Mouse (Mus musculus): ENCODE data around the gene Sept7. TPM values are rescaled to one million over a fixed set of nuclear protein-coding genes. Genes with fewer than 3 reads are reported as not detected.

The Sept7 gene
- total and polyA plus RNA-seq, 2 experiments from 2014 or later: 137 to 249 TPM

DNA sequence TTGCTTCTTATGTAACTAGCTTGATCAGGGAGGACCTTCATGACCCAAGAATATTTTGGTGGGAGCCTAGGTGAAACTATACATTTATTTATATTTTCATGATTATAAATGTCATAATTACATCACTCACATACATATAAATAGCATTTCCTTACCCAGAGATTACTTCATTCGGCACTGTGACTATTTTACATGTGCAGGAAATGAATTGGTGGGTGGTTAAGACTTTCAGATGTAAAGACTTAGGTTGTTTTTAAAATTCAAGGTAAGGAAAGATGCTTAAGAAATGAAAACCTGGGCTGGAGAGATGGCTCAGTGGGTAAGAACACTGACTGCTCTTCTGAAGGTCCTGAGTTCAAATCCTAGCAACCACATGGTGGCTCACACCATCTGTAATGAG, 9.8 kb downstream of the Sept7 start:
- no peaks in the 10 kb centered on the region for H3K4me1 ChIP-seq (ENCODE audit: insufficient read depth, low read length)
- TF ChIP-seq CTCF (IDR thresholded peaks at IDR 0.05): no peak
- no peaks in the 10 kb centered on the region for H3K36me3 ChIP-seq (ENCODE audit: insufficient read depth, low read length)
- no peak for DNase-seq (ENCODE audit: low spot score)
- WGBS: 87% methylated on average over 1 of the region's 1 CpGs
- no peak overlapping the region for H3K27ac ChIP-seq (ENCODE audit: low read depth, low read length)
- no peaks in the 10 kb centered on the region for H3K9me3 ChIP-seq (ENCODE audit: low read length)
- H3K27me3 ChIP-seq (ENCODE audit: insufficient read depth, low read length): no peaks in the 10 kb centered on the region
- no peak overlapping the region for H3K9ac ChIP-seq (replicated peaks; ENCODE audit: low read length, poor library complexity, severe bottlenecking)
- H3K4me2 ChIP-seq (ENCODE audit: low read depth, low read length, poor library complexity, severe bottlenecking): no peak overlapping the region
- ATAC-seq (ENCODE audit: low FRiP score): no peak
- no peak overlapping the region for H3K4me3 ChIP-seq (ENCODE audit: low read depth, low read length)

DNA sequence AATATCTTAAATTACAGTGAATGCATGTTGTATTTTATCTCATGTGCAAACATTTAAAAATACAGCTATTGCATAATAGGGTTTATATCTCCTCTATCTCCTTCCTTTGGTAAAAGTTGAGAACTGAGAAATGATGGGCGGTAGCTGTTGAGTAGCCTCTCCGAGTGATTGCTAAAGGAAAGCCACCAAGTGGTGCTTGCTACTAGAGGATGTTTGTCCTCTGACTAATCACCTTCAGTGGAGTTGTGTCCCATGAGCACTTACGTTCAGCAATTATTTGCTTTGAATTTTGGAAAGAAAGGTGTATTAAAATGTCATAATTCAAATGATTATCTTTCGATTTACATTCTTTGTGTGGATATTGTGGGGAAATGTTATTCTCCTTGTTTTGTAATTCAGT, 13.6 kb downstream of the Sept7 start:
- no peak overlapping the region for H3K4me3 ChIP-seq (ENCODE audit: low read depth, low read length)
- no peak for TF ChIP-seq CTCF (IDR thresholded peaks at IDR 0.05)
- no peak for ATAC-seq (ENCODE audit: low FRiP score)
- 96% methylated on average over 4 of the region's 4 CpGs for WGBS
- no peak for DNase-seq (ENCODE audit: low spot score)
- H3K27me3 ChIP-seq (ENCODE audit: insufficient read depth, low read length): no peaks in the 10 kb centered on the region
- H3K4me1 ChIP-seq (ENCODE audit: insufficient read depth, low read length): no peaks in the 10 kb centered on the region
- no peak overlapping the region for H3K9ac ChIP-seq (replicated peaks; ENCODE audit: low read length, poor library complexity, severe bottlenecking)
- peaks cover 3% of the 10 kb centered on the region; the same call in 1 of the 2 replicates for H3K36me3 ChIP-seq (ENCODE audit: insufficient read depth, low read length)
- H3K4me2 ChIP-seq (ENCODE audit: low read depth, low read length, poor library complexity, severe bottlenecking): no peak overlapping the region
- H3K9me3 ChIP-seq (ENCODE audit: low read length): no peaks in the 10 kb centered on the region
- no peak overlapping the region for H3K27ac ChIP-seq (ENCODE audit: low read depth, low read length)

DNA sequence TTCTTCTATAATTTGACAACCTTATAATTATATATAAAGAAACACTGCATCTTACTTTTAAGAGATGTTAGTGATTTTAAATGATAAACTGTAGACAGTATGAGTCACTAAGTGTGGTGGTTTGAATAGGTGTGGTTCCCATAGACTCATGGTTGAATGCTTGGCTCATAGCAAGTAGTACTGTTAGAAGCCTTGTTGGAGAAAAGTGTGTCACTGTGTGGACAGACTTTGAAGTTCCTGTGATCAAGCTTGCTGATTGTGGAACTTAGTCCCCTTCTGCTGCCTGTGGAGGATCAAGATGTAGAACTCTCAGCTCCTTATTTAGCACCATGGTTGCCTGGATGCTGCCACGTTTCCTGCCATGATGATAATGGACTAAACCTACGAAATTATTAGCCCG, 14.9 kb downstream of the Sept7 start:
- 93% methylated on average over 3 of the region's 3 CpGs for WGBS
- H3K4me2 ChIP-seq (ENCODE audit: low read depth, low read length, poor library complexity, severe bottlenecking): no peak overlapping the region
- H3K9me3 ChIP-seq (ENCODE audit: low read length): no peaks in the 10 kb centered on the region
- no peaks in the 10 kb centered on the region for H3K27me3 ChIP-seq (ENCODE audit: insufficient read depth, low read length)
- ATAC-seq (ENCODE audit: low FRiP score) (no peak), DNase-seq (ENCODE audit: low spot score) (no peak)
- no peak overlapping the region for H3K4me3 ChIP-seq (ENCODE audit: low read depth, low read length)
- no peak overlapping the region for H3K27ac ChIP-seq (ENCODE audit: low read depth, low read length)
- no peak overlapping the region for H3K9ac ChIP-seq (replicated peaks; ENCODE audit: low read length, poor library complexity, severe bottlenecking)
- TF ChIP-seq CTCF (IDR thresholded peaks at IDR 0.05): no peak
- peaks cover 3% of the 10 kb centered on the region; the same call in 1 of the 2 replicates for H3K36me3 ChIP-seq (ENCODE audit: insufficient read depth, low read length)
- no peaks in the 10 kb centered on the region for H3K4me1 ChIP-seq (ENCODE audit: insufficient read depth, low read length)

DNA sequence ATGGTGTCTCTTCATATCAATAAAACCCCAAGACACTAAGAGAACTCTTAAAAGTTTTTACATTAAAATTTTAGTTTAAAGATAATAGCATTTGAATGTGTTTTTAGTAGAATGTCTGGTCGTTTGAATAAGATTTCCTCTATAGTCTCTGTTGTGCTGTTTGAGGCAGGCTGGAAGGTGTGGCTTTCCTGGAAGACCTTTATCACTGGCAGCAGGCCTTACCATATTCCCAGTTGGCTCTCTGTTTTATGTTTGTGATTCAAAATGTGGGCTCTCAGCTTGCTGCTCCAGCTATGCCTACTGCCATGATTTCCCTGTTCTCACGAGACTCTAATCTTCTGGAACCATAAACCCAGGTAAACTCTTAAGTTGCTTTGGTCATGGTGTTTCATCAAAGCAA, 15.3 kb downstream of the Sept7 start:
- 90% methylated on average over 2 of the region's 2 CpGs for WGBS
- ATAC-seq (ENCODE audit: low FRiP score): no peak
- Histone ChIP-seq H3K9me3 (ENCODE audit: low read length) (no peaks in the 10 kb centered on the region), H3K4me2 (ENCODE audit: low read depth, low read length, poor library complexity, severe bottlenecking) (no peak overlapping the region), H3K36me3 (ENCODE audit: insufficient read depth, low read length) (peaks cover 3% of the 10 kb centered on the region; the same call in 1 of the 2 replicates), H3K27ac (ENCODE audit: low read depth, low read length) (no peak overlapping the region), H3K27me3 (ENCODE audit: insufficient read depth, low read length) (no peaks in the 10 kb centered on the region), H3K9ac (replicated peaks; ENCODE audit: low read length, poor library complexity, severe bottlenecking) (no peak overlapping the region), H3K4me1 (ENCODE audit: insufficient read depth, low read length) (no peaks in the 10 kb centered on the region), H3K4me3 (ENCODE audit: low read depth, low read length) (no peak overlapping the region)
- no peak for DNase-seq (ENCODE audit: low spot score)
- no peak for TF ChIP-seq CTCF (IDR thresholded peaks at IDR 0.05)

DNA sequence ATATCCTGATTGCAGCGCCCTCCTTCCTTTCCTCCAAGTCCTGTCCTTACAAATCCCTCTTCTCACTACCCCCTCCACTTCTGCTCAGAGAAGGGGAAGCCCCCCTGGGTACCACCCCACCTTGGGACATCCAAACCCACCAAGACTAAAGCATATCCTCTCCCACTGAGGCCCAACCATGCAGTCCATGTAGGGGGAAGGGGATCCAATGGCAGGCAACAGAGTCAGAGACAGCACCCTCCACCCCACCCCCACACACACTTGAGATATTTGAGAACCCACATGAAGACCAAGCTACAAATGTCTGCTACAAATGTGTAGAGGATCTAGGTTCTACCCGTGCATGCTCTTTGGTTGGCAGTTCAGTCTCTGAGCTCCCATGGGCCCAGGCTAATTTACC, 19.7 kb downstream of the Sept7 start:
- Histone ChIP-seq H3K9me3 (ENCODE audit: low read length) (no peaks in the 10 kb centered on the region), H3K36me3 (ENCODE audit: insufficient read depth, low read length) (peaks cover 3% of the 10 kb centered on the region; the same call in 1 of the 2 replicates), H3K4me3 (ENCODE audit: low read depth, low read length) (no peak overlapping the region), H3K4me2 (ENCODE audit: low read depth, low read length, poor library complexity, severe bottlenecking) (no peak overlapping the region), H3K9ac (replicated peaks; ENCODE audit: low read length, poor library complexity, severe bottlenecking) (no peak overlapping the region), H3K27me3 (ENCODE audit: insufficient read depth, low read length) (no peaks in the 10 kb centered on the region), H3K4me1 (ENCODE audit: insufficient read depth, low read length) (no peaks in the 10 kb centered on the region), H3K27ac (ENCODE audit: low read depth, low read length) (no peak overlapping the region)
- no peak for ATAC-seq (ENCODE audit: low FRiP score)
- no peak for DNase-seq (ENCODE audit: low spot score)
- TF ChIP-seq CTCF (IDR thresholded peaks at IDR 0.05): no peak
- WGBS: 98% methylated on average over 2 of the region's 2 CpGs

DNA sequence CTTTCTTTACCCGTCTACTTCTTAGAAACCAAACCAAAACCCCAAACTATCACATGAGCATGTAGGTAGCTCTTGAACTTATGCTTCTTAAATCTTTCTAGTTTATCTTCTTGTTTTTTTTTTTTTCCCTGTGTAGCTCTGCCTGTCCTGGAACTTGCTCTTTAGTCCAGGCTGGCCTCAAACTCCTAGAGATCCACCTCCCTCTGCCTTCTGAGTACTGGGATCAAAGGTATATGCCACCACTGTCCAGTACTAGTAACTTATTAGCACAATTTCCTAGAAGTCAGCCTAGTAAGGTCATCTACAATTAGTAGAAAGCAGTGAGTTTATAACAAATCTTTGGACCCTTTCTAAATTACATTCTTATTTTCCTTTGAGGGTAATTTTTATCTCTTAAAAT, 37.6 kb downstream of the Sept7 start:
- Histone ChIP-seq H3K36me3 (ENCODE audit: insufficient read depth, low read length) (no peaks in the 10 kb centered on the region), H3K4me3 (ENCODE audit: low read depth, low read length) (no peak overlapping the region), H3K4me2 (ENCODE audit: low read depth, low read length, poor library complexity, severe bottlenecking) (no peak overlapping the region), H3K9ac (replicated peaks; ENCODE audit: low read length, poor library complexity, severe bottlenecking) (no peak overlapping the region), H3K27ac (ENCODE audit: low read depth, low read length) (no peak overlapping the region), H3K9me3 (ENCODE audit: low read length) (no peaks in the 10 kb centered on the region), H3K27me3 (ENCODE audit: insufficient read depth, low read length) (no peaks in the 10 kb centered on the region), H3K4me1 (ENCODE audit: insufficient read depth, low read length) (no peaks in the 10 kb centered on the region)
- ATAC-seq (ENCODE audit: low FRiP score) (no peak), DNase-seq (ENCODE audit: low spot score) (no peak)
- TF ChIP-seq CTCF (IDR thresholded peaks at IDR 0.05): no peak
- WGBS: 91% methylated on average over 1 of the region's 1 CpGs
